Mouse (Mus musculus) lung, embryonic 14.5 days (tissue): ENCODE results near the gene Rmnd5b. TPM values are rescaled to one million over a fixed set of nuclear protein-coding genes. Genes with fewer than 3 reads are reported as not detected.
"Not testable (repeated sequence)": the region's sequence is repeated elsewhere in the genome, so short reads cannot be mapped to it uniquely, and the experiment has no call there.

Source experiments
- ATAC-seq: fragments of 200-750 bp; cut with Nextera tagmentation; 2 replicates; pipeline ENCODE4 v1.8.0; 2017; ENCODE audit warnings: mild to moderate bottlenecking, moderate TSS enrichment, moderate library complexity; ENCODE audit not compliant: insufficient read depth
- DNase-seq: peaks from one replicate; pipeline ENCODE4 v3.0.0-alpha.2; 2015
- H3K27ac ChIP-seq: fragments of 300-500 bp; sonication (generic); 2 replicates; pipeline ENCODE4 v1.5.1; 2014; ENCODE audit warnings: low read depth, mild to moderate bottlenecking, moderate library complexity
- H3K27me3 ChIP-seq: fragments of 300-500 bp; sonication (generic); 2 replicates; pipeline ENCODE4 v1.6.1; 2014; ENCODE audit warnings: low read length, control low read depth; ENCODE audit not compliant: insufficient read depth
- H3K36me3 ChIP-seq: fragments of 300-500 bp; sonication (generic); 2 replicates; pipeline ENCODE4 v1.6.1; 2014; ENCODE audit warnings: control low read depth; ENCODE audit not compliant: insufficient read depth
- H3K4me1 ChIP-seq: fragments of 300-500 bp; sonication (generic); 2 replicates; pipeline ENCODE4 v1.6.1; 2014; ENCODE audit warnings: antibody characterized with exemption, control low read depth; ENCODE audit not compliant: insufficient read depth
- H3K4me2 ChIP-seq: fragments of 300-500 bp; sonication (generic); 2 replicates; pipeline ENCODE4 v1.6.1; 2014; ENCODE audit warnings: mild to moderate bottlenecking
- H3K4me3 ChIP-seq: fragments of 300-500 bp; sonication (generic); 2 replicates; pipeline ENCODE4 v1.5.1; 2014; ENCODE audit warnings: low read depth, low read length
- H3K9ac ChIP-seq: fragments of 300-500 bp; sonication (generic); 2 replicates; pipeline ENCODE4 v1.6.1; 2014
- H3K9me3 ChIP-seq: fragments of 300-500 bp; sonication (generic); 2 replicates; pipeline ENCODE4 v1.6.1; 2016; ENCODE audit warnings: low read depth, low read length, control low read depth
- CTCF ChIP-seq: IDR thresholded peaks from 2 replicates; pipeline ENCODE4 v1.5.1; 2016; ENCODE audit warnings: antibody characterized with exemption, low read depth
- WGBS: fragments of 180-500 bp; shearing (Covaris S2); extraction: QIAGEN DNeasy Blood & Tissue Kit; methylation state at CpG from one replicate; pipeline ENCODE4 v1.1.7; 2014; 5-methylcytosine and 5-hydroxymethylcytosine counted together
- polyA plus RNA-seq: library from polyadenylated mRNA; unstranded; fragments of >200 nt; fragmentation: Nextera tagmentation; extraction: Ambion mirVana; gene quantifications from 2 replicates; pipeline ENCODE4 v1.2.1, GENCODE M21; 2014

Rmnd5b gene
- polyA plus RNA-seq, 1 experiment from 2014 or later: 43.6 TPM

GRCm38 (mm10) chr11:51635127-51635524 lies 570 bp downstream of the Rmnd5b start:
- DNase-seq: no peak
- ATAC-seq: no peak
- H3K4me1 ChIP-seq: no peaks in the 10 kb centered on the region
- WGBS: 6% methylated on average over 6 of the region's 6 CpGs
- no peak for TF ChIP-seq CTCF
- peak overlapping the region; percentile 64 for H3K9ac ChIP-seq
- H3K27me3 ChIP-seq: no peaks in the 10 kb centered on the region
- no peaks in the 10 kb centered on the region for H3K9me3 ChIP-seq
- H3K36me3 ChIP-seq: no peaks in the 10 kb centered on the region
- H3K27ac ChIP-seq: peak overlapping the region; percentile 86
- peak overlapping the region; percentile 63 for H3K4me3 ChIP-seq
- H3K4me2 ChIP-seq: peak overlapping the region; percentile 83

DNA sequence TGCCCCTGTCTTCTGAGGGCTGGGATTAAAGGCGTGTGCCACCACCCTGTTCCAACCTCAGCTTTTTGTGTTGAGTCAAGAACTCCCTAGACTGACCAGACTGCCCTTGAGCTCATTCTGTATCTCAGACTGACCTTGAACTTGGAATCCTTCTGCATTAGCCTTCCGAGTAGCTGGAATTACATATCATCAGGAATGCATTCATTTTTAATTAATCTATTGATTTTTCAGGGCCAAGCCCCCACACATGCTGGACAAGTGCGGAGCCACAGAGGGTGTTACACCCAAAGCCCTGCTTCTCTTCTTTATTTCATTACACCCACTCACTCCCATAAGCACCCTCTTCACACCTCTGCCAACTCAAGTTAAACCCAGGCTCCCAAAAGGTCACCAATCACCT lies 2.0 kb downstream of the Rmnd5b start:
- no peak for TF ChIP-seq CTCF

DNA sequence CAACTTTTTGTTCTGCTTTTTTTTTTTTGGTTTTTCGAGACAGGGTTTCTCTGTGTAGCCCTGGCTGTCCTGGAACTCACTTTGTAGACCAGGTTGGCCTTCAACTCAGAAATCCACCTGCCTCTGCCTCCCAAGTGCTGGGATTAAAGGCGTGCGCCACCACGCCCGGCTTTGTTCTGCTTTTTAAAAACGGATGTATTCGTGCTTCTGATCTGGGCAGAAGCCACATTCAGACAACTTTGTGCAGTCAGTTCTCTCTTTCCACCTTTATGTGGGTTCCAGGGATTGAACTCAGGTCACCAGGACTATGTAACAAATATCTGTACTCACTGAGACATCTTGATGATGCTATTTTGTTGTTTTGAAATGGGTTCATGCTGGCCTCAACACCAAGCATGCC lies 2.5 kb downstream of the Rmnd5b start:
- H3K4me3 ChIP-seq, H3K36me3 ChIP-seq, H3K27me3 ChIP-seq, H3K4me1 ChIP-seq, H3K27ac ChIP-seq, ATAC-seq, DNase-seq, H3K4me2 ChIP-seq, H3K9me3 ChIP-seq, H3K9ac ChIP-seq: not testable (repeated sequence)
- WGBS: 95% methylated on average over 7 of the region's 7 CpGs

More for the DNA sequence above, 2.0 kb downstream of the Rmnd5b start:
- Histone ChIP-seq H3K4me3 (no peak overlapping the region), H3K36me3 (peaks cover 8% of the 10 kb centered on the region), H3K9me3 (no peaks in the 10 kb centered on the region), H3K4me2 (no peak overlapping the region), H3K9ac (no peak overlapping the region), H3K27ac (no peak overlapping the region), H3K4me1 (no peaks in the 10 kb centered on the region), H3K27me3 (no peaks in the 10 kb centered on the region)
- 91% methylated on average over 3 of the region's 3 CpGs for WGBS
- DNase-seq (no peak), ATAC-seq (no peak)

DNA sequence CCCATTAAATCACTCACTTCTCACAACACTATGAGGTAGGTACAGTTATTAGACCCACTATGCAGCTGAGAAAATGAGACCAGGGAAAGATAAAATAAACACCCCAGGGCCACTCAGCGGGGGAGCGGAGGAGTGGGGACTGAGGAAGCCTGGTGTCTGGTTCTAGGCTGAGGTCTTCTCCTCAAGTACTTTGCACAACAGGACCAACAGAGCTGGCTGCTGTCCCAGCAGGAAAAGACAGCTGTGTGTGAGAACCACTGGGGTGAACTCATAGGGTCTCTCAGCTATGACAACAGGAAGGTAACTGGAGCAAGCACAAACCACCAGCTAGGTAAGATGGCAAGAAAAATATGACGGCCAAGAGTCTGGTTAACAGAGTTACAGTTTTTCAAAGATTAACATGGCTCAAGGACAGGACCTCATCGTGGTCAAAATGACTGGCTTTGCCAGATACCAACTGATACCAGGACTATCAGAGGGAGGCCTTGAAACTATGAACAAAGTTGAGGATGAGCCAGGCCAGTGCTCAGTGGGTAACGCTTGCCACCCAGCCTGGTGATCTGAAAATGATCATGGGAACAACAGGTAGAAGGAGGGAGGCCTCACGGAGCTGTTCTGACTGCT lies 3.5 kb downstream of the Rmnd5b start:
- Histone ChIP-seq H3K9ac (no peak overlapping the region), H3K27ac (peak overlapping the region; percentile 8; the same call in 1 of the 2 replicates), H3K4me2 (no peak overlapping the region), H3K9me3 (no peaks in the 10 kb centered on the region), H3K36me3 (peaks cover 14% of the 10 kb centered on the region), H3K4me3 (no peak overlapping the region), H3K4me1 (no peaks in the 10 kb centered on the region), H3K27me3 (no peaks in the 10 kb centered on the region)
- WGBS: 82% methylated on average over 6 of the region's 6 CpGs
- DNase-seq (no peak), ATAC-seq (no peak)
- TF ChIP-seq CTCF: no peak

DNA sequence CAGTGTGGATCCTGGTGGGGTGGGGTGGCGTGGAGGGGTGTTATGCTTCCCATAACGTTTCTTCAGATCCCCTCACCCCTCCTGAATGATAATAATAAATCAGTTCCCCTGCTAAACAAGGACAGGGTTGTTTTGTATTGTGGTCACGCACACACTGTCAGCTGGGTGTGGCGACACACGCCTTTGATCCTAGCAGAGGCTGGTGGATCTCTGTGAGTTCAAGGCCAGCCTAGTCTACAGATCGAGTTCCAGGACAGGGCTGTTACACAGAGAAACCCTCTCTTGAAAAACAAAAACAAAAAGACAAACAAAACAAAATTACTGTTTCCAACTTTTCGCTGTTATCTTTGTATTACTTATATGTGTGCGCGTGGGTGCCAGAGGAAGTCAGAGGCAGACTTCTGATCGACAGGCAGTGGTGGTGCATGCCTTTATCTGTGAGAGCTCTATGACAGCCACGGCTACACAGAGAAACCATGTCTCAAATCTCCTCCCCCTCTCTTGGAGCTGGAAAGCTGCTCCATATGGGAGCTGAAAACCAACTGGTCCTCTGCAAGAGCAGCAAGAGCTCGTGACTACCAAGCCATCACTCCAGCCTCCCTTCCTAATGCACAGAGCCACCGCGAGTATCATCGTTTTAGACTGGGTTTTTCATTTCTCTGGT lies 5.9 kb downstream of the Rmnd5b start:
- TF ChIP-seq CTCF: no peak

DNA sequence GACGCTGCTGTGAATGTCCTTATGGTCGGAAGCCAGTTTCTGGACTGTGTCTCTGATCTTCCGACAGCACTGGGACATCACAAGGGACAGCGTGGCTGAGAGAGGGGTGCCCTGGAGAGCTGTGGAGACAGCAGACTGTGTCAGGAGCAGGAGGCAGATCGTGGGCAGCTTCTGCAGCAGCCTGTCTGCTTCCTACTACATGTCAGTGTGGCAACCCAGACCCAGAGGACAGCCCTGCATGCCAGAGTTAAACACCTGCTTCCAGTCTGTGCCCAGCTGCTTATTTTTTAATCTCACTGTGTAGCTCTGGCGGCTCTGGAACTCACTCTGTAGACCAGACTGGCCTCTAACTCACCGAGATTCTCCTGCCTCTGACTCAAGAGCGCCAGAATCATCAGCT lies 7.8 kb downstream of the Rmnd5b start:
- 85% methylated on average over 8 of the region's 8 CpGs for WGBS
- TF ChIP-seq CTCF: no peak
- no peak for DNase-seq
- Histone ChIP-seq H3K9ac (no peak overlapping the region), H3K36me3 (peaks cover 55% of the 10 kb centered on the region), H3K4me3 (no peak overlapping the region), H3K4me1 (no peaks in the 10 kb centered on the region), H3K27me3 (no peaks in the 10 kb centered on the region), H3K27ac (no peak overlapping the region), H3K4me2 (no peak overlapping the region), H3K9me3 (no peaks in the 10 kb centered on the region)
- no peak for ATAC-seq

More for the DNA sequence above, 5.9 kb downstream of the Rmnd5b start:
- ATAC-seq (no peak), DNase-seq (no peak)
- Histone ChIP-seq H3K36me3 (peaks cover 37% of the 10 kb centered on the region), H3K27me3 (no peaks in the 10 kb centered on the region), H3K9ac (no peak overlapping the region), H3K4me3 (no peak overlapping the region), H3K27ac (no peak overlapping the region), H3K4me2 (no peak overlapping the region), H3K4me1 (no peaks in the 10 kb centered on the region), H3K9me3 (no peaks in the 10 kb centered on the region)
- WGBS: 70% methylated on average over 15 of the region's 15 CpGs

DNA sequence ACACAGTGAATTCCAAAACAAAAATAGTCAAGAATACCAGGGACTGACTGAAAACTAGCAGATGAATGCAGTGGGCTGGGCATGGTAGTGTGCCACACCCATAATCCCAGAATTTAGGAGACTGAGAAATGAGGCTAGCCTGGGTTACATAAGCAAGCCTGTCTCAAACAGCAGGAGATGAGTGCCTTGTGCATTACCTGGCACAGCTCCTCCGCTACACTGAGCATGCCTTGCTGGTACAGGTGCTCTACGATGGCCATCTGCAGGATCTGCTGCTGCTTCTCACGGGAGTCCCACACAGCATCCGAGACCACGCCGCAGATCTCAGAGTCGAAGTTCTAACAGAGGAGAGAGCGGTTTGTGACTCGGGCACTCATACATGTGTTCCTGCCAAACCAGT lies 8.3 kb downstream of the Rmnd5b start:
- DNase-seq: no peak
- WGBS: 93% methylated on average over 9 of the region's 9 CpGs
- Histone ChIP-seq H3K4me3 (no peak overlapping the region), H3K27me3 (no peaks in the 10 kb centered on the region), H3K4me1 (no peaks in the 10 kb centered on the region), H3K9ac (no peak overlapping the region), H3K9me3 (no peaks in the 10 kb centered on the region), H3K4me2 (no peak overlapping the region), H3K36me3 (peaks cover 60% of the 10 kb centered on the region), H3K27ac (no peak overlapping the region)
- no peak for TF ChIP-seq CTCF
- ATAC-seq: no peak
